Mouse (Mus musculus) liver, embryonic 12.5 days (tissue): ENCODE data around the gene Lbx2. TPM values are rescaled to one million over a fixed set of nuclear protein-coding genes. Genes with fewer than 3 reads are reported as not detected.

Experiments
- ATAC-seq: fragments of 200-750 bp; cut with Nextera tagmentation; 2 replicates; pipeline ENCODE4 v1.8.0; 2017; ENCODE audit warnings: moderate number of reproducible peaks, mild to moderate bottlenecking, moderate library complexity
- H3K27ac ChIP-seq: fragments of 300-500 bp; sonication (generic); 2 replicates; pipeline ENCODE4 v1.5.1; 2016; ENCODE audit warnings: mild to moderate bottlenecking
- H3K27me3 ChIP-seq: fragments of 300-500 bp; sonication (generic); replicated peaks from 2 replicates; pipeline ENCODE4 v1.6.1; 2016; ENCODE audit warnings: mild to moderate bottlenecking, moderate library complexity
- H3K36me3 ChIP-seq: fragments of 300-500 bp; sonication (generic); 2 replicates; pipeline ENCODE4 v1.6.1; 2016; ENCODE audit warnings: mild to moderate bottlenecking, moderate library complexity
- H3K4me1 ChIP-seq: fragments of 300-500 bp; sonication (generic); 2 replicates; pipeline ENCODE4 v1.6.1; 2016
- H3K4me2 ChIP-seq: fragments of 300-500 bp; sonication (generic); 2 replicates; pipeline ENCODE4 v1.6.1; 2016; ENCODE audit warnings: mild to moderate bottlenecking, moderate library complexity
- H3K4me3 ChIP-seq: fragments of 300-500 bp; sonication (generic); 2 replicates; pipeline ENCODE4 v1.5.1; 2016; ENCODE audit warnings: mild to moderate bottlenecking, moderate library complexity
- H3K9ac ChIP-seq: fragments of 300-500 bp; sonication (generic); 2 replicates; pipeline ENCODE4 v1.6.1; 2016; ENCODE audit warnings: mild to moderate bottlenecking, moderate library complexity
- H3K9me3 ChIP-seq: fragments of 300-500 bp; sonication (generic); replicated peaks from 2 replicates; pipeline ENCODE4 v1.6.1; 2016; ENCODE audit warnings: mild to moderate bottlenecking, moderate library complexity
- WGBS: fragments of 180-500 bp; shearing (Covaris S2); methylation state at CpG from one replicate; pipeline ENCODE4 v1.1.7; 2016; ENCODE audit not compliant: insufficient replicate concordance; 5-methylcytosine and 5-hydroxymethylcytosine counted together
- polyA plus RNA-seq: library from polyadenylated mRNA; unstranded; fragments of >200 nt; fragmentation: Nextera tagmentation; extraction: Ambion mirVana; gene quantifications from 2 replicates; pipeline ENCODE4 v1.2.1, GENCODE M21; 2016

The Lbx2 gene
- polyA plus RNA-seq, 1 experiment from 2014 or later = 0.25 TPM

- 23% methylated on average over 2 of the region's 2 CpGs for WGBS
- ATAC-seq = no peak
Observed at GRCm38 (mm10) chr6:83074979-83075378, 11.2 kb upstream of the Lbx2 start.

DNA sequence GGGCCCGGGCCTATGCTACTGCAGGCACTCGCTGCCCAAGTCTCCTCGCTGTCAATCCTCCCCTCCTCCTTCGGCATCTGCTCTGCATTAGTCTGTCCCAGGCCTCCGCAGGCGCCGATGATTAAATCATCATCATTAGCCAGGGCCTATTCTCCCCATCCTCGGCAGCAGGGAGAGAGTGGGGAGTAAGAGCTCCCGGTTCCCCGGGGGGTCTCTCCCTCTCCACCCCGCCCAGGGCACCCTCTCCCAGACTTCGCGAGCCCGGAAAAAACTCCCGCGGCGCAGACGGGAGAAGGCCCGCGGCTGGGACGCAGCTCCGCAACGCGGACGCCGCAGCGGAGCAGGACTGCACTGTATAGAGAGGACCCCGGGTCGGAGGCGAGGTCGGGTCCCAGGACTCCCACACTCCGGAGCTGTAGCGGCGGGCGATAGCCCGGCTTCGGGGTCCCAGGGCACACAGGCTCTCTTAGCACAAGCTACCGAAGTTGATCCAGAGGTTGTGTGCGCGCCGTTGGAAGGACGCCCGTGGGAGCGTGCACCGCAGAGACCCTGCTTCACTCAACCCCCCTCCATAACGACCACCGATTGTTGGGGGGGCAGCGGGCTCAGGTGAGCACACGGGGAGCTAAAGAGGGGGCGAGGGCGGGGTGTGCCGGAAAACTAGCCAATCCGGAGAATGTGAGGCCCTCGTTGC is 8.4 kb upstream of the Lbx2 start, which contains the start of gene Pcgf1:
Gene Pcgf1, plus strand, starts transcription at position 240 of the 694 bp plus-strand sequence.
- peaks cover 58% of the 10 kb centered on the region for H3K27me3 ChIP-seq

More at GRCm38 (mm10) chr6:83074979-83075378, 11.2 kb upstream of the Lbx2 start:
- Histone ChIP-seq H3K9me3 (no peaks in the 10 kb centered on the region), H3K9ac (no peak overlapping the region), H3K36me3 (peaks cover 6% of the 10 kb centered on the region), H3K4me3 (no peak overlapping the region), H3K4me2 (no peak overlapping the region), H3K27ac (no peak overlapping the region), H3K4me1 (peaks cover 35% of the 10 kb centered on the region), H3K27me3 (peaks cover 76% of the 10 kb centered on the region)

DNA sequence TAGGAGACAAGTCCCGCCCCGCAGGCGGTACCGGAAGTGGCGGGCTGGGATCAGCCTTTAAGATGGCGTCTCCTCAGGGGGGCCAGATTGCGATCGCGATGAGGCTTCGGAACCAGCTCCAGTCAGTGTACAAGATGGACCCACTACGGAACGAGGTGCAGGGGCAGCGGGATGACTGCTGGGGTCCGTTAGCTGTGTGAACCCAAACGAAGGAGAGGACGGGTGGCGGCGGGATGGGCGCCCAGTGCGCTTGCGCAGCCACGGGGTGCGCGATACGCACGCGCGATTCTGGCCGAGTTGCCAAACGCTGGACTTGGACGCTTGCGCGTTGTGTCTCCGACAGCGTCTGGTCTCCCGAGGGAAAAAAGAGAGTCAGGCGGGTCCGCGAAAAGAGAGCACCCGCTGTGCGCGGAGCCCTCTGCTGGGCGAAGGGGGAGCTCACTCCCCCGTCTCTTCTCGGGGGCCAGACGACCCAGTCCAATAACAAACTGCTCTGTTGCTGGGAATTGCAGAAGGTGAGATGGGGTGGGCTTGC is 7.8 kb upstream of the Lbx2 start:
- Histone ChIP-seq H3K4me2 (peak overlapping the region; percentile 83), H3K4me1 (peaks cover 27% of the 10 kb centered on the region), H3K4me3 (peak overlapping the region; percentile 78), H3K9ac (peak overlapping the region; percentile 78), H3K27ac (peak overlapping the region; percentile 85), H3K9me3 (no peaks in the 10 kb centered on the region), H3K27me3 (peaks cover 58% of the 10 kb centered on the region), H3K36me3 (peaks cover 32% of the 10 kb centered on the region)
- under 1% methylated on average over 46 of the region's 46 CpGs for WGBS
- peak; percentile 90 for ATAC-seq

More for the DNA sequence above, 8.4 kb upstream of the Lbx2 start, which contains the start of gene Pcgf1:
- Histone ChIP-seq H3K4me3 (peak within 1 kb of the TSS; percentile 78), H3K4me2 (peak within 1 kb of the TSS; percentile 83), H3K36me3 (peaks cover 32% of the 10 kb centered on the region), H3K4me1 (peaks cover 27% of the 10 kb centered on the region), H3K27ac (peak within 1 kb of the TSS; percentile 85), H3K9me3 (no peaks in the 10 kb centered on the region), H3K9ac (peak within 1 kb of the TSS; percentile 78)
- WGBS = under 1% methylated on average over 54 of the region's 54 CpGs
- ATAC-seq = peak; percentile 56

DNA sequence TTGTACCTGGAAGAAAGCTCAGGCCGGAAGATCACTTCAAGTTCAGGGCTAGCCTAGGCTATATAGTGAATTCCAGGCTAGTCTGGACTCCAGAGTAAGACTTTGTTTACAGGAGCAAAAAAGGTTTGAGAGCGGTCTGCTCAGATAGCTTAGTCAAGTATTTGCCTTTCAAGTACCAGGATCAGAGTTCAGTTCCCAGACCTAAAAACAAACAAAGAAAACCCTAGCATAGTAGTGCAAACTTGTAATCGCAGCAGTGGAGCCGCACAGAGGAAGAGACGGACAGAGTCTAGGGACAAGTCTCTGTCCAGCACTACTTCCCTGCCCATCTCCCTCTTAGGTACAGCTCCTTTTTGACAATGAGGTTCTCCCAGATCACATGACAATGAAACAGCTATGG is 6.0 kb upstream of the Lbx2 start:
- H3K27ac ChIP-seq = no peak overlapping the region

DNA sequence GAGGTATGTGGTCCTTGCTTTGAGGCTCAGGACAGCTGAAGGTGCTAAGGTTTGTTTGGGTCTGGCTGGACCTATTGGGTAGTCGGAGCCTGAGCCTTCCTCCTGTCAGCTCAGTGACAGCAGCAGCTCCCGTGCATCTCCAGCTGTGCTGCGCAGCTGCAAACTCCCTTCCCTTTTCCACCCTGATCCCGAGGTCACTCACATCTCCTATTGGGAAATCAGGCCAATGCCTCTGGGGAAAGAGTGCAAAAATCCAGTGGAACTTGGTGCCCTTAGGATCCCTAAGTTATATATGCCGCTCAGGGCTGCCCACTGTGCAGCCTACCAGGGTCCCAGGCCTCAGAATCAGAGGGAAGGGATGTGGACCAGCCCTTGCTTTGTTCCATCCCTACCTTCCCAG is 2.7 kb upstream of the Lbx2 start:
- Histone ChIP-seq H3K4me2 (no peak overlapping the region), H3K4me1 (peaks cover 36% of the 10 kb centered on the region), H3K27me3 (peaks cover 67% of the 10 kb centered on the region), H3K36me3 (peaks cover 32% of the 10 kb centered on the region), H3K4me3 (no peak overlapping the region), H3K27ac (no peak overlapping the region), H3K9ac (no peak overlapping the region), H3K9me3 (no peaks in the 10 kb centered on the region)
- 25% methylated on average over 5 of the region's 5 CpGs for WGBS
- no peak for ATAC-seq

More for the DNA sequence above, 6.0 kb upstream of the Lbx2 start:
- H3K9ac ChIP-seq = no peak overlapping the region
- WGBS = 83% methylated on average over 5 of the region's 5 CpGs
- no peak overlapping the region for H3K4me2 ChIP-seq
- no peak overlapping the region for H3K4me3 ChIP-seq
- ATAC-seq = no peak
- no peaks in the 10 kb centered on the region for H3K9me3 ChIP-seq
- peaks cover 32% of the 10 kb centered on the region for H3K36me3 ChIP-seq
- peaks cover 58% of the 10 kb centered on the region for H3K27me3 ChIP-seq
- peaks cover 27% of the 10 kb centered on the region for H3K4me1 ChIP-seq

DNA sequence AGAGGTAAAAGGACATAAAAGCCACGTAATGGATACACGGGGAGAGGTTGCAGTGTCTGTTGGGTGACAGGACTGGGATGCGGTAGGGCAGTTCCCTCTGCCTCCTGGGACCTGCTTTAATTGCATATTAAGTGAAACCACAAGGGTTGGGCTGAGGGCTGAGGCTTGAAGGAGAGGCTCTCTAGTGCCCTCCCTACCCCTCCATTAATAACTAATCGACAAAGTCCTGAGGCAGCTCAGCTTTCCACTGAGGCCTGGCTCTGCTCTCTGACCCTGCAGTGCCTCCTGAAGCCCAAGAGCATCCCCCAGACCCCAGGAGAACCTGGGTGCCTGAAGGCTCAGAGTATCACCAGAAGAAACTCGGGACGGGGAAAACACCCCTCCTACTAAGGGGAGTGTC is 1.7 kb upstream of the Lbx2 start:
- H3K27me3 ChIP-seq = peaks cover 77% of the 10 kb centered on the region
- peaks cover 28% of the 10 kb centered on the region for H3K4me1 ChIP-seq
- H3K4me2 ChIP-seq = no peak overlapping the region
- H3K9me3 ChIP-seq = no peaks in the 10 kb centered on the region
- 22% methylated on average over 6 of the region's 6 CpGs for WGBS
- no peak overlapping the region for H3K9ac ChIP-seq
- ATAC-seq = no peak
- no peak overlapping the region for H3K27ac ChIP-seq
- H3K4me3 ChIP-seq = no peak overlapping the region
- peaks cover 31% of the 10 kb centered on the region for H3K36me3 ChIP-seq

DNA sequence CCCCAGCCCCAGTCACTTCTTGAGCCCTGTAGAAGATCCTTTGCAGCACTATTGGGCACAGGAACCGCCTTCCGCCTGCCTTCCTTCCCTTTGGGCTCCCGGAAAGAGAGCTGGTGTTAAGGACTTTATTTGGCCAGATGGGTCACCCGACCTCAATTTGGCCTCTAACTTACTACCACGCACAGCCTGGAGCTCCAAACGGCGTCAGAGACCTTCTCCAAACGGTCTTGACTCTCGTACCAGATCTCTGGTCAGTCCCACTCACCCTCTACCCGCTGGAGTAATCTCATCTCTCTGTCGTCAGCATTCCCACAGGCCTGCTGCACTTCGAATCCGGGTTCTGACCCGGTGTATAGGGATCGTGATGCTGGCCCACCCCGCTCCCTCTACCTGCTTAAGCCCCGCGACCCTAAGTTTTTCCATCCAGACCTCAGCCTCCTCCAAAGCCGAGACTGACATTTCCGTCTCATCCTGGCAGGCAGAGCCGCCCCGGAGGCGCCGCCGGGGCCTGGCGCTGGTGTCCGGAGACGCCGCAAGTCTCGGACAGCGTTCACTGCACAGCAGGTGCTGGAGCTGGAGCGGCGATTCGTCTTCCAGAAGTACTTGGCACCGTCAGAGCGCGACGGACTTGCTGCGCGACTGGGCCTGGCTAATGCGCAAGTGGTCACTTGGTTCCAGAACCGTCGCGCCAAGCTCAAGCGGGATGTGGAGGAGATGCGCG is 1.2 kb downstream of the Lbx2 start:
- Histone ChIP-seq H3K9ac (no peak overlapping the region), H3K4me2 (peak overlapping the region; percentile 56), H3K4me3 (peak overlapping the region; percentile 29), H3K9me3 (no peaks in the 10 kb centered on the region), H3K27ac (no peak overlapping the region), H3K27me3 (peaks cover 98% of the 10 kb centered on the region), H3K36me3 (peaks cover 4% of the 10 kb centered on the region), H3K4me1 (peaks cover 15% of the 10 kb centered on the region; the same call in 1 of the 2 replicates)
- WGBS = 3% methylated on average over 47 of the region's 47 CpGs
- no peak for ATAC-seq

DNA sequence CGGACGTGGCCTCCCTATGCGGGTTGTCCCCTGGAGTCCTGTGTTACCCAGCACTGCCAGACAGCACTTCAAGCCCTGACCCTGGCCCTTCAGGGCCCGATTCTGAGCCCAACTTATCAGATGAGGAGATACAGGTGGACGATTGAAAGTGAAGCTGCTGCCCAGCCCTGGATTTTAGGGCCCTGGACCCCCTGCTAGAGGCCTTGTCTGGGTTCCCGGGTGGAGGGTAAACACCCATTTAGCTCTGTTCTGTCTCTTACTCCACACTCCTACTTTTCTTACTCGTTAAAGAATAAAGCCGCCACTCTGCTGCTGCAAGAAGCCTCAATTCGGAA is 1.7 kb downstream of the Lbx2 start:
- Histone ChIP-seq H3K36me3 (no peaks in the 10 kb centered on the region), H3K9ac (no peak overlapping the region), H3K4me1 (peaks cover 15% of the 10 kb centered on the region; the same call in 1 of the 2 replicates), H3K27me3 (peaks cover 98% of the 10 kb centered on the region), H3K4me2 (peak overlapping the region; percentile 56), H3K9me3 (no peaks in the 10 kb centered on the region), H3K4me3 (peak overlapping the region; percentile 29), H3K27ac (no peak overlapping the region)
- no peak for ATAC-seq
- WGBS = 16% methylated on average over 9 of the region's 9 CpGs

DNA sequence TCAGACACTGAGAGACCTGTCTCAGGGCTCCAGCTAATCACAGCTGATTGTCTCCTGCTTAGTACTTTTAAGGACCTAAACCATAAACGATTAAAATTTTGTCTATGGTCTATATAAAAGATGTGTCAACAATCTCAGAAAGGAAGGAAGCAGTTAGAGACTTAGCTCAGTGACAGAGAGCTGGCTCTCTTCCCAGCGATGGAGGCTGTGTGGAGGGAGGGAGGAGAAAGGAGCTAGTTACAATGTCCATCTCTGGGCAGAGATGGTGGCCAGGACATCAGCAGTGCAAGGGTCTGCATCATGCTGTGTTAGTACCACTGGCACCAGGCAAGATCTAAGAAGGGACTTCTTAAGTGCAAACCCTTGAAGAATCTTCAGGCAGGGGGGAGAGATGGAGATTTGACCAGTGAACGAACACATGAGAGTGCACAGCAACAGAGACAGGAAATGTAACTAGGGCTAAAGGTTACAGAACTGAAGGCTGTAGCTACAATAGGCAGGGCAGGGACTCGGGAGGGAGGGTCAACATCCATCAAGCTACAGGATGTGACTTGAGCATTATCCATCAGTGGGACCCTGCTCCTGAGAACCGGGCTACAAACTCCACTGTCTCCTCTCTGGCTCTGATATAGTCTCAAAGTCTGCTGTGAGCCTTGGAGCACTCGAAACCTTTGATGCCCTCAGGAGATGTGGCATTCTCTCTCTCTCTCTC is 6.4 kb downstream of the Lbx2 start:
- H3K9me3 ChIP-seq = no peaks in the 10 kb centered on the region
- no peak overlapping the region for H3K9ac ChIP-seq
- no peaks in the 10 kb centered on the region for H3K36me3 ChIP-seq
- no peak for ATAC-seq
- 19% methylated on average over 6 of the region's 6 CpGs for WGBS
- peaks cover 80% of the 10 kb centered on the region for H3K27me3 ChIP-seq
- no peak overlapping the region for H3K4me3 ChIP-seq
- no peak overlapping the region for H3K27ac ChIP-seq
- no peaks in the 10 kb centered on the region; the same call in 1 of the 2 replicates for H3K4me1 ChIP-seq
- no peak overlapping the region for H3K4me2 ChIP-seq

DNA sequence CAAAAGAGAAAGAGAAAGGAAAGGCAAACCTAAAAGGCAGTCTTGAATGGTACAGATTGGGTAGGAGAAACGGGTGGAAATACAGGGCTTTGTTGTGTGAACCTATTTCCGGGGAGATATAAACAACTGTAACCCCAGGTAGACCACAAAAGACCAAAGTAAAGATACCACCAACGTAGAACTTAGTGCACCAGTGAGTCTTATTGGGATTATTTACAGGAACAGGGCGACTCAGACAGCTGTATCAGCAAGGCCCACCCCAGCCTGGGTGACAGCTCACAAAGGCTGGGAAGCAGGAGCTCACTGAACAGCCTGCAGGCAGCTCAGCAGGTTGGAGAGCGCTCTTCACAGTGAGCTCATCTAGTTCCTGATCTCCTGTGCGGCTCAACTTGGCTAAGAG is 9.8 kb downstream of the Lbx2 start:
- Histone ChIP-seq H3K9ac (no peak overlapping the region), H3K4me3 (no peak overlapping the region), H3K4me2 (no peak overlapping the region), H3K9me3 (no peaks in the 10 kb centered on the region), H3K36me3 (no peaks in the 10 kb centered on the region), H3K27me3 (peaks cover 60% of the 10 kb centered on the region), H3K27ac (no peak overlapping the region), H3K4me1 (peaks cover 5% of the 10 kb centered on the region)
- 37% methylated on average over 6 of the region's 6 CpGs for WGBS
- no peak for ATAC-seq

- no peak for ATAC-seq
- H3K9ac ChIP-seq = no peak overlapping the region
- H3K27me3 ChIP-seq = peaks cover 40% of the 10 kb centered on the region
- 69% methylated on average over 2 of the region's 2 CpGs for WGBS
- H3K4me3 ChIP-seq = no peak overlapping the region
- H3K36me3 ChIP-seq = peaks cover 3% of the 10 kb centered on the region
- peaks cover 24% of the 10 kb centered on the region for H3K4me1 ChIP-seq
- no peaks in the 10 kb centered on the region for H3K9me3 ChIP-seq
- H3K27ac ChIP-seq = no peak overlapping the region
- H3K4me2 ChIP-seq = no peak overlapping the region
Observed at GRCm38 (mm10) chr6:83098411-83098810, 12.2 kb downstream of the Lbx2 start.
